Mouse (Mus musculus) c-Kit-positive CD71-positive TER-119-positive erythroid progenitor cells, embryonic 14.5 days (primary cell): ENCODE data around the gene Hs6st3.

Experiments
- DNase-seq: peaks from one replicate; pipeline ENCODE4 v3.0.0-alpha.2; 2013; ENCODE audit warnings: low spot score

Hs6st3 gene

GRCm38 (mm10) chr14:119642874-119643273 lies 504.7 kb downstream of the Hs6st3 start:
- no peak for DNase-seq

- DNase-seq: no peak
Observed at GRCm38 (mm10) chr14:119643840-119644239, 505.7 kb downstream of the Hs6st3 start.

GRCm38 (mm10) chr14:119656936-119657335 lies 518.8 kb downstream of the Hs6st3 start:
- no peak for DNase-seq

- no peak for DNase-seq
Observed at GRCm38 (mm10) chr14:119665741-119666141, 527.6 kb downstream of the Hs6st3 start.

GRCm38 (mm10) chr14:119667421-119667820 lies 529.3 kb downstream of the Hs6st3 start:
- DNase-seq: no peak

GRCm38 (mm10) chr14:119670836-119671587 lies 532.9 kb downstream of the Hs6st3 start:
- DNase-seq: no peak

GRCm38 (mm10) chr14:119678574-119678973 lies 540.4 kb downstream of the Hs6st3 start:
- no peak for DNase-seq

GRCm38 (mm10) chr14:119680052-119680451 lies 541.9 kb downstream of the Hs6st3 start:
- no peak for DNase-seq

GRCm38 (mm10) chr14:119687885-119688284 lies 549.7 kb downstream of the Hs6st3 start:
- no peak for DNase-seq

- DNase-seq: no peak
Observed at GRCm38 (mm10) chr14:119699982-119700381, 561.8 kb downstream of the Hs6st3 start.

GRCm38 (mm10) chr14:119714712-119715111 lies 576.6 kb downstream of the Hs6st3 start:
- DNase-seq: no peak

- DNase-seq: no peak
Observed at GRCm38 (mm10) chr14:119717323-119717722, 579.2 kb downstream of the Hs6st3 start.

GRCm38 (mm10) chr14:119725102-119725501 lies 587.0 kb downstream of the Hs6st3 start:
- DNase-seq: no peak

- no peak for DNase-seq
Observed at GRCm38 (mm10) chr14:119731436-119732080, 593.4 kb downstream of the Hs6st3 start.

GRCm38 (mm10) chr14:119732219-119732618 lies 594.1 kb downstream of the Hs6st3 start:
- no peak for DNase-seq

- DNase-seq: no peak
Observed at GRCm38 (mm10) chr14:119737408-119737961, 599.3 kb downstream of the Hs6st3 start.

GRCm38 (mm10) chr14:119741791-119742190 lies 603.6 kb downstream of the Hs6st3 start:
- DNase-seq: no peak

- DNase-seq: no peak
Observed at GRCm38 (mm10) chr14:119761376-119761775, 623.2 kb downstream of the Hs6st3 start.

- DNase-seq: no peak
Observed at GRCm38 (mm10) chr14:119772040-119772439, 633.9 kb downstream of the Hs6st3 start.

- DNase-seq: no peak
Observed at GRCm38 (mm10) chr14:119776261-119776660, 638.1 kb downstream of the Hs6st3 start.

GRCm38 (mm10) chr14:119779982-119780588 lies 641.9 kb downstream of the Hs6st3 start:
- no peak for DNase-seq

- no peak for DNase-seq
Observed at GRCm38 (mm10) chr14:119781111-119781510, 643.0 kb downstream of the Hs6st3 start.

- no peak for DNase-seq
Observed at GRCm38 (mm10) chr14:119789457-119789856, 651.3 kb downstream of the Hs6st3 start.
